Mouse (Mus musculus) lung, postnatal 10 days (tissue): ENCODE results near the gene Olfr1414.
"Not testable (repeated sequence)": the region's sequence is repeated elsewhere in the genome, so short reads cannot be mapped to it uniquely, and the experiment has no call there.

Experiments used
- DNase-seq: peaks from one replicate; pipeline ENCODE4 v3.0.0; 2021

Olfr1414 gene

GRCm38 (mm10) chr1:92518561-92518960, at the start of gene Olfr1414:
TSS of gene Olfr1414 (minus strand) at chr1:92518661.
- no peak for DNase-seq

GRCm38 (mm10) chr1:92545929-92546328, 27.5 kb upstream of the Olfr1414 start:
- no peak for DNase-seq

GRCm38 (mm10) chr1:92539071-92539470, 20.6 kb upstream of the Olfr1414 start:
- no peak for DNase-seq

GRCm38 (mm10) chr1:92536972-92537371, 18.5 kb upstream of the Olfr1414 start:
- DNase-seq, result no peak

GRCm38 (mm10) chr1:92523764-92524163, 5.3 kb upstream of the Olfr1414 start:
- DNase-seq, result no peak

- peak; percentile 53 for DNase-seq
Observed at GRCm38 (mm10) chr1:92521376-92521775, 2.9 kb upstream of the Olfr1414 start.

- DNase-seq, result no peak
Observed at GRCm38 (mm10) chr1:92519046-92519445, 585 bp upstream of the Olfr1414 start.

- DNase-seq, result no peak
Observed at GRCm38 (mm10) chr1:92515390-92515789, 3.1 kb downstream of the Olfr1414 start.

GRCm38 (mm10) chr1:92511646-92512045, 6.8 kb downstream of the Olfr1414 start:
- DNase-seq, result not testable (repeated sequence)

GRCm38 (mm10) chr1:92496001-92496400, 22.5 kb downstream of the Olfr1414 start, which contains the start of gene Olfr1415:
TSS of gene Olfr1415 (minus strand) at chr1:92496101.
- no peak for DNase-seq

- no peak for DNase-seq
Observed at GRCm38 (mm10) chr1:92485013-92485412, 33.4 kb downstream of the Olfr1414 start, which contains the start of gene Olfr1416. TSS of gene Olfr1416 (minus strand) at chr1:92485113.

GRCm38 (mm10) chr1:92474066-92474578, 44.3 kb downstream of the Olfr1414 start:
- no peak for DNase-seq

GRCm38 (mm10) chr1:92473165-92474041, 45.1 kb downstream of the Olfr1414 start, which contains the start of gene Ndufa10:
TSS of gene Ndufa10 (minus strand) at chr1:92473860.
- peak; percentile 95 for DNase-seq

- DNase-seq, result no peak
Observed at GRCm38 (mm10) chr1:92468891-92469290, 49.6 kb downstream of the Olfr1414 start.

GRCm38 (mm10) chr1:92458416-92458815, 60.0 kb downstream of the Olfr1414 start:
- no peak for DNase-seq

GRCm38 (mm10) chr1:92457758-92458157, 60.7 kb downstream of the Olfr1414 start:
- no peak for DNase-seq
